Mouse (Mus musculus) MEL (cell line): ENCODE measurements around the gene Arhgef15. TPM values are rescaled to one million over a fixed set of nuclear protein-coding genes. Genes with fewer than 3 reads are reported as not detected.

Source experiments
- DNase-seq: peaks from one replicate; pipeline ENCODE4 v3.0.0; 2011; ENCODE audit warnings: low read depth, low spot score
- H3K27ac ChIP-seq: 2 replicates; pipeline ENCODE4 v1.5.1; 2012; ENCODE audit warnings: low read depth, mild to moderate bottlenecking, control low read depth, low read length, moderate library complexity; ENCODE audit not compliant: control insufficient read depth
- H3K27me3 ChIP-seq, 2 experiments: fragments of 150-350 bp in 1 of 2; sonication (generic) in 1 of 2; 2 replicates each; pipeline ENCODE4 v1.6.1; 2012; ENCODE audit warnings: low read length in 2 of 2, mild to moderate bottlenecking in 2 of 2, improper control_type of control experiment in 1 of 2, moderate library complexity in 1 of 2; ENCODE audit not compliant: insufficient read depth in 2 of 2, control insufficient read depth in 1 of 2
- H3K36me3 ChIP-seq, 2 experiments: 2 replicates each; pipeline ENCODE4 v1.6.1; 2012 to 2014; ENCODE audit warnings: low read length in 2 of 2, improper control_type of control experiment in 1 of 2, inconsistent platforms in 1 of 2, mild to moderate bottlenecking in 1 of 2; ENCODE audit not compliant: insufficient read depth in 2 of 2, control insufficient read depth in 1 of 2
- H3K4me1 ChIP-seq, 2 experiments: fragments of 150-350 bp in 1 of 2; sonication (generic) in 1 of 2; 2 replicates each; pipeline ENCODE4 v1.6.1; 2012; ENCODE audit warnings: low read length in 2 of 2, improper control_type of control experiment in 1 of 2, mild to moderate bottlenecking in 1 of 2; ENCODE audit not compliant: insufficient read depth in 2 of 2, control insufficient read depth in 1 of 2
- H3K4me3 ChIP-seq, 2 experiments: fragments of 150-350 bp in 1 of 2; sonication (generic) in 1 of 2; 2 replicates each; pipeline ENCODE4 v1.5.1; 2012; ENCODE audit warnings: low read depth in 2 of 2, low read length in 2 of 2, mild to moderate bottlenecking in 2 of 2, moderate library complexity in 2 of 2, control low read depth in 1 of 2, improper control_type of control experiment in 1 of 2; ENCODE audit not compliant: control insufficient read depth in 1 of 2, insufficient read depth in 1 of 2
- H3K79me2 ChIP-seq: 2 replicates; pipeline ENCODE4 v1.6.1; 2012; ENCODE audit warnings: mild to moderate bottlenecking, low read length, moderate library complexity; ENCODE audit not compliant: control insufficient read depth, poor library complexity, insufficient read depth
- H3K9ac ChIP-seq: 2 replicates; pipeline ENCODE4 v1.6.1; 2012; ENCODE audit warnings: low read depth, mild to moderate bottlenecking, control low read depth, low read length, moderate library complexity; ENCODE audit not compliant: control insufficient read depth, poor library complexity, severe bottlenecking
- H3K9me3 ChIP-seq: fragments of 150-350 bp; sonication (generic); replicated peaks from 2 replicates; pipeline ENCODE4 v1.6.1; 2012; ENCODE audit warnings: mild to moderate bottlenecking, low read length, improper control_type of control experiment, moderate library complexity; ENCODE audit not compliant: insufficient read depth
- BHLHE40 ChIP-seq: IDR thresholded peaks from 2 replicates; pipeline ENCODE4 v1.6.1; 2012; ENCODE audit warnings: low read depth, mild to moderate bottlenecking, inconsistent platforms, low read length, improper control_type of control experiment, borderline replicate concordance
- E2F4 ChIP-seq: IDR thresholded peaks from 2 replicates; pipeline ENCODE4 v1.6.1; 2011; ENCODE audit warnings: low read depth, low read length, improper control_type of control experiment, borderline replicate concordance
- ELF1 ChIP-seq: IDR thresholded peaks from 2 replicates; pipeline ENCODE4 v1.6.1; 2014; ENCODE audit warnings: low read depth, mild to moderate bottlenecking, inconsistent platforms, low read length, improper control_type of control experiment, moderate library complexity
- EP300 ChIP-seq, 2 experiments: IDR thresholded peaks; 2 replicates each; pipeline ENCODE4 v1.6.1; 2011; ENCODE audit warnings: improper control_type of control experiment in 2 of 2, low read length in 2 of 2, low read depth in 1 of 2, mild to moderate bottlenecking in 1 of 2
- GATA1 ChIP-seq: IDR thresholded peaks from 2 replicates; pipeline ENCODE4 v1.6.1; 2011; ENCODE audit warnings: low read depth, low read length, improper control_type of control experiment
- HCFC1 ChIP-seq: IDR thresholded peaks from 2 replicates; pipeline ENCODE4 v1.6.1; 2012; ENCODE audit warnings: low read depth, mild to moderate bottlenecking, inconsistent platforms, low read length, improper control_type of control experiment, moderate library complexity
- MAFK ChIP-seq: IDR thresholded peaks from 2 replicates; pipeline ENCODE4 v1.6.1; 2011; ENCODE audit warnings: low read depth, mild to moderate bottlenecking, low read length, improper control_type of control experiment, borderline replicate concordance
- MEF2A ChIP-seq: IDR thresholded peaks from 2 replicates; pipeline ENCODE4 v1.6.1; 2014; ENCODE audit warnings: low read depth, mild to moderate bottlenecking, inconsistent platforms, low read length, improper control_type of control experiment; ENCODE audit not compliant: poor library complexity, insufficient replicate concordance, severe bottlenecking; ENCODE audit errors: extremely low read depth
- MXI1 ChIP-seq: IDR thresholded peaks from 2 replicates; pipeline ENCODE4 v1.6.1; 2011; ENCODE audit warnings: mild to moderate bottlenecking, low read depth, low read length, improper control_type of control experiment
- MYB ChIP-seq: IDR thresholded peaks from 2 replicates; pipeline ENCODE4 v1.6.1; 2011; ENCODE audit warnings: mild to moderate bottlenecking, low read depth, low read length, improper control_type of control experiment
- MYC ChIP-seq: IDR thresholded peaks from 2 replicates; pipeline ENCODE4 v1.6.1; 2011; ENCODE audit warnings: low read depth, mild to moderate bottlenecking, low read length, improper control_type of control experiment, moderate library complexity
- NRF1 ChIP-seq: IDR thresholded peaks from 2 replicates; pipeline ENCODE4 v1.6.1; 2014; ENCODE audit warnings: low read depth, mild to moderate bottlenecking, inconsistent platforms, low read length, improper control_type of control experiment, moderate library complexity; ENCODE audit not compliant: poor library complexity, insufficient read depth, severe bottlenecking
- RAD21 ChIP-seq: IDR thresholded peaks from 2 replicates; pipeline ENCODE4 v1.6.1; 2011; ENCODE audit warnings: mild to moderate bottlenecking, low read depth, low read length, improper control_type of control experiment
- RCOR1 ChIP-seq: IDR thresholded peaks from 2 replicates; pipeline ENCODE4 v1.6.1; 2012; ENCODE audit warnings: low read depth, mild to moderate bottlenecking, inconsistent platforms, low read length, improper control_type of control experiment
- SIN3A ChIP-seq: IDR thresholded peaks from 2 replicates; pipeline ENCODE4 v1.6.1; 2012; ENCODE audit warnings: low read length, improper control_type of control experiment, inconsistent platforms
- TBP ChIP-seq: IDR thresholded peaks from 2 replicates; pipeline ENCODE4 v1.8.0; 2011; ENCODE audit warnings: low read depth, low read length, improper control_type of control experiment
- TCF12 ChIP-seq: IDR thresholded peaks from 2 replicates; pipeline ENCODE4 v1.6.1; 2014; ENCODE audit warnings: low read depth, mild to moderate bottlenecking, inconsistent platforms, low read length, improper control_type of control experiment, moderate library complexity
- ZC3H11A ChIP-seq: IDR thresholded peaks from 2 replicates; pipeline ENCODE4 v1.6.1; 2012; ENCODE audit warnings: low read depth, mild to moderate bottlenecking, inconsistent platforms, low read length, improper control_type of control experiment
- ZMIZ1 ChIP-seq: IDR thresholded peaks from 2 replicates; pipeline ENCODE4 v1.6.1; 2012; ENCODE audit warnings: low read depth, mild to moderate bottlenecking, inconsistent platforms, low read length, improper control_type of control experiment, moderate library complexity
- ZNF384 ChIP-seq: IDR thresholded peaks from 2 replicates; pipeline ENCODE4 v1.6.1; 2012; ENCODE audit warnings: low read depth, mild to moderate bottlenecking, inconsistent platforms, low read length, improper control_type of control experiment
- polyA plus RNA-seq, 2 experiments: library from polyadenylated mRNA; stranded (reverse) in 1 of 2; unstranded in 1 of 2; fragments of >175 nt in 1 of 2; fragments of >200 nt in 1 of 2; gene quantifications; 2 replicates each; pipeline versions ENCODE4 v1.2.1 to v1.2.4; 2012; ENCODE audit warnings: low replicate concordance in 2 of 2, low read depth in 1 of 2; ENCODE audit not compliant: insufficient read length in 2 of 2, insufficient read depth in 1 of 2, missing spikeins in 1 of 2
- total RNA-seq: library from RNA; depleted of rRNA; stranded (reverse); fragments of 300-350 nt; gene quantifications from 2 replicates; pipeline ENCODE4 v1.2.3, GENCODE M21; 2012

Gene Arhgef15
- total and polyA plus RNA-seq, 3 experiments: 0.23 to 0.74 TPM; not detected in 1

DNA sequence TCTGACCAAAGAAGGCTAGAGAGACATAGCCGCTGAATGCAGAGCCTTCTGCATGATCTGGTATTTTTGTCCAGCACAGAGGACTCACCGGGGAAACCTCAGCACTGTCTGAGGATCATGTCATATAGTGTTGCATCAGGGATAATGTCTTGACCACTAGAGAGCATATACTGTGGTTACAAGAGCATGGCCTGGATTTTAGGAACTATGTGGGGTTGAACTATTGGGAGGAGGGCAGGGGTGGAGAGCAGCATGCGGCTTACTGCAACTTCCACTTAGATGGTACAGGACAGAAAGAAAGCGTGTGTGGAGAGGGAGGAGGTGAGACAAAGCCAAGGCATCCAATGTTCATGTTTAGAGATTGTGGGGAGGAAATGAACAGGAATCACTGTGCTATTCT is 42.7 kb downstream of the Arhgef15 start:
- no peaks in the 10 kb centered on the region for H3K4me1 ChIP-seq
- no peak for TF ChIP-seq MYC
- no peak for TF ChIP-seq ZC3H11A
- TF ChIP-seq TCF12: no peak
- TF ChIP-seq ZMIZ1: no peak
- no peak for TF ChIP-seq HCFC1
- no peak for TF ChIP-seq EP300 (IDR thresholded peaks at IDR 0.05; ENCODE audit: low read depth in 1 of 2, low read length in 2 of 2)
- TF ChIP-seq SIN3A: no peak
- TF ChIP-seq E2F4: no peak
- no peak for TF ChIP-seq ELF1
- no peak for TF ChIP-seq NRF1
- TF ChIP-seq MAFK: no peak
- no peak for TF ChIP-seq MEF2A
- no peak for TF ChIP-seq RAD21
- TF ChIP-seq BHLHE40: no peak
- no peak for TF ChIP-seq MXI1
- no peak for TF ChIP-seq RCOR1
- no peak for TF ChIP-seq TBP
- H3K79me2 ChIP-seq: no peaks in the 10 kb centered on the region
- H3K36me3 ChIP-seq: no peaks in the 10 kb centered on the region; a peak in 1 of 4 replicates
- H3K9me3 ChIP-seq: no peaks in the 10 kb centered on the region
- no peak overlapping the region for H3K27ac ChIP-seq
- DNase-seq: no peak
- no peak overlapping the region for H3K4me3 ChIP-seq
- H3K9ac ChIP-seq: no peak overlapping the region
- peaks cover 0 to 3% of the 10 kb centered on the region in 2 experiments; a peak in 1 of 4 replicates for H3K27me3 ChIP-seq

DNA sequence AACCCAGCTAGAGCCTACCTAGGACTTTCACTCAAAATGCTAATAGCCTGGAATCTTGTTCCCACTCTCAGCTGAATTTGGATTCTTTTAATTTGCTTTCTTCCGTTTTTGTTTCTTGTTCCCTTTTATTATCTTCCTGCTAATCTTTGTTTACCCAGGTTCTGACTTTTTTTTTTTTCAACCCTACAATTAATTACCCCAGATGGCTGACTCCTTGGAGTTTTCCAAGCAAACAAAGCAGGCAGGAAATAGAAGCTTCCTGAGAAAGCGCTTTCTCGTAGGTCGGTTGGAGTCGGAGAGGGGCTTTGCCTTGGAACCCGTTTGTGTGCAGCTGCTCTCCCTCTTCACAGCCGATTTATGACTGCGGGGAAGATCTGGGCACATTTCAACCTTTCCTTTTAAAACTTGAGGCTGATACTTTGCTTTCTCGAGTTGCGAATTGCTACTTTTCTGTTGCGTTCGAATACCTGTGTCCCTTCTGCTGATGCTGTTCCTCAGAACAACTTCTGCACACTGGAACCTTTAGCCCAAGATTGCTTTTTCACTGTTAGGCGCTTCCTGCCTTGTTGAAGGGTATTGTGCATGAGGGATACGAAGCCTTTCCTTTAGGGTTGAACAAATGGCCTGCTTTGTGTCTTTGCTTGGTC is 45.6 kb downstream of the Arhgef15 start:
- no peaks in the 10 kb centered on the region for H3K79me2 ChIP-seq
- no peak overlapping the region for H3K4me3 ChIP-seq
- H3K27ac ChIP-seq: no peak overlapping the region
- H3K9me3 ChIP-seq: no peaks in the 10 kb centered on the region
- 0 out of 4 replicates have a peak, but pooled peaks cover 0 to 3% of the 10 kb centered on the region in 2 experiments for H3K4me1 ChIP-seq
- TF ChIP-seq ZMIZ1 (no peak), EP300 (IDR thresholded peaks at IDR 0.05; ENCODE audit: low read depth in 1 of 2, low read length in 2 of 2) (peak; percentile 29 to 31; a peak in 2 of 4 replicates), GATA1 (peak; percentile 76), RCOR1 (peak; percentile 49; the same call in 1 of the 2 replicates), TCF12 (0 out of 2 replicates have a peak, but pooled peaks have one; percentile 28), ZNF384 (peak; percentile 84; the same call in 1 of the 2 replicates), MYB (no peak)
- DNase-seq: no peak
- no peaks in the 10 kb centered on the region; a peak in 1 of 4 replicates for H3K36me3 ChIP-seq
- no peak overlapping the region for H3K9ac ChIP-seq
- H3K27me3 ChIP-seq: no peaks in the 10 kb centered on the region; a peak in 1 of 4 replicates
